Mouse (Mus musculus) skeletal muscle tissue, adult 2 months (tissue): ENCODE results near the gene Zfp979.
"Not testable (repeated sequence)": the region's sequence is repeated elsewhere in the genome, so short reads cannot be mapped to it uniquely, and the experiment has no call there.

Experiments used
- DNase-seq: peaks from one replicate; pipeline ENCODE4 v3.0.0-alpha.2; 2012; ENCODE audit warnings: low read depth, low spot score

Gene Zfp979

DNA sequence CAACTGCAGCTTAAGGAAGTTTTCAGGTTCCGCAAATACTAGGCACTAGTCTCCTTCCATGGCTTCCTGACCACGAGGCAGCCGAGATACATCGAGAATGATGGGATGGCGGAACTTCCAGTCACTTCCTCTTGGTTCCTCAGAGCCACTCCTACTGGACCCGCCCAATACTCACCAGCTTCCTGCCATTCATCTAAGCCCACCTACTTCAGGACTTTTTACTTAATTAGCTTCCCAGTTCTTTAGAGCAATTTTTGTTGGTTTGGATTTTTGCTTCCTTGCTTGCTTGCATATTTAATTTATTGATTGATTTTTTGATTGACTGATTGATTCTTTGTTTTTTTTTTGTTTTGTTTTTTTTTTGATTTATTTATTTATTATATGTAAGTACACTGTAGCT lies at the start of gene Zfp979:
Gene Zfp979 (minus strand): TSS at position 101 of the 400 bp plus-strand sequence.
- not testable (repeated sequence) for DNase-seq

- not testable (repeated sequence) for DNase-seq
Observed at GRCm38 (mm10) chr4:147655245-147655644, 12.9 kb upstream of the Zfp979 start.

DNA sequence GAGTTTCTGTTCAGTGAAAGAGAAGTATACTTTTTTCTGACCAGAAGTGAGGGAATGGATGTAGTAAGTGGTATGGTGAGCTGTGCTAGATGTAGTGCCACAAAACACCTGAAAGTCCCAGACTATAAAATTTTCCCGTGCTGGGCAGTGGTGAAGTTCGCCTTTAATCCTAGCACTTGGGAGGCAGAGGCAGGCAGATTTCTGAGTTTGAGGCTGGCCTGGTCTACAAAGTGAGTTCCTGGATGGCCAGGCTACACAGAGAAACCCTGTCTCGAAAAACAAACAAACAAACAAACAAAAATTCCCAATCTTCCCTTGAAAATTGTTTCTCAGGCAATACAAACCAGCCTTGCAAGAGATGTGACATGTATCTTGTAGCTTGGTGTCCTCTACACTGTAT lies 5.1 kb upstream of the Zfp979 start:
- DNase-seq: not testable (repeated sequence)

DNA sequence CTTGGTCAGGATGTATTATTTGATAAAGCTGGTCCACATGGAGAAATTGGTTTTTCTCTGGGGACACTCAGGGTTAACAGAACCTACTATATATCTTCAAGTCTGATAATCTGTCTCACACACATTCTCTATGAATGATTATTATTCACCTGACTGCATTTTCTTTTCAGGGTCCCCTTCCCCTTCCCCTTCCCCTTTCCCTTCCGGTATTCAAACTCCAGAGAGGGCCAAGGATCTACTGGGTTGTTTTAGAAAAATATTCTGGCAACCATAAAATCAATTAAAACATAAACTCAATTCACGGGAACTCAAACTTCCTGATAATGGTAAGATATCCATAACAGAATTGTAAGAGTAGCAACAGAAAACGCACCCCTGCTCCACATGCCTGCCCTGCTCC lies 381 bp downstream of the Zfp979 start:
- DNase-seq: not testable (repeated sequence)

GRCm38 (mm10) chr4:147633818-147634262 lies 8.5 kb downstream of the Zfp979 start:
- not testable (repeated sequence) for DNase-seq

DNA sequence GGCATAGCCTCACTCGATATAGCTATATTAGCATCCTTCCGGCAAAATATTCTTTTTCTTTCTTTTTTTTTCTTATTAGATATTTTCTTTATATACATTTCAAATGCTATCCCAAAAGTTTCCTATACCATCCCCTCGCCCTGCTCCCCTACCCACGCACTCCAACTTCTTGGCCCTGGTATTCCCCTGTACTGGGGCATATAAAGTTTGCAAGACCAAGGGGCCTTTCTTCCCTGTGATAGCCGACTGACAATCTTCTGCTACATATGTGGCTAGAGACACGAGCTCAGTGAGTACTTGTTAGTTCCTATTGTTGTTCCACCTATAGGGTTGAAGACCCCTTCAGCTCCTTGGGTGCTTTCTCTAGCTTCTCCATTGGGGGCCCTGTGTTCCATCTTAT lies 35.8 kb downstream of the Zfp979 start:
- DNase-seq: not testable (repeated sequence)

GRCm38 (mm10) chr4:147605521-147605920 lies 36.8 kb downstream of the Zfp979 start:
- DNase-seq: no peak

DNA sequence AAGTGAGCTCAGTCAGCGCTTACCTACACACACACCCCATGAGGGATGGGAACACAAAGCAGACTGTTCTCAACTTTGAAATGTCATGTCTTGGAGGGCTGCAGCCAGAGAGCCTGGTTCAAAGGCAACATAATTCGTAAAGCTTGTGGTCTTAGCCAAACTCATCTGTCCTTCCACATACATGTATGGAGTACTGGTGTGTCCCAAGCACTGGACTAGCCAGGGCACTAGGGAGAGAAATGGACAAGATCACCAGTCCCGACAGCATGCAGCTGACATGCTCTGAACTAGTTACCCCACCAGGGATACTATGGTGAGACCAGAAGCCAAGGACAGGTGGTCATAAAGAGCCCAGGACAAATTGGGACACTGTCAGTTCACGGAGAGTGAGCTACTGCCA lies 38.5 kb downstream of the Zfp979 start:
- DNase-seq: no peak

GRCm38 (mm10) chr4:147601881-147602280 lies 40.4 kb downstream of the Zfp979 start:
- DNase-seq: no peak

DNA sequence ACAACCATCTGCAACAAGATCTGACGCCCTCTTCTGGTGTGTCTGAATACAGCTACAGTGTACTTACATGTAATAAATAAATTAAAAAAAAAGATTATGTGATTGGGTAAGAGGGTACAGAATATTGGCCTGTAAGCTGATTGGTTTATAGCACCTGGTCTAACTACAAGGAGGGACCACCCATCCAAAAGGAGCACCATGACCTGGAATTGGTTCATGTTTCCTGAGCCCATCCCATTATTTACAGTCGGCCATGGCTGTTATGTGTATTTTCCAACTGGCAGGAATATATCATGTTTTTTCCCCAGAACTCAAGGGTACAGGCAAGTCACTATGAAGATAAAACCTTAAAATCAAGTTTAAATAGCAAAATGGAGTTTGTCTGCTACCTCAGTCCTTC lies 43.5 kb downstream of the Zfp979 start:
- no peak for DNase-seq

GRCm38 (mm10) chr4:147597685-147598084 lies 44.6 kb downstream of the Zfp979 start:
- no peak for DNase-seq

GRCm38 (mm10) chr4:147594630-147595029 lies 47.7 kb downstream of the Zfp979 start:
- not testable (repeated sequence) for DNase-seq

- DNase-seq: no peak
Observed at GRCm38 (mm10) chr4:147586511-147587473, 55.5 kb downstream of the Zfp979 start.

- not testable (repeated sequence) for DNase-seq
Observed at GRCm38 (mm10) chr4:147579371-147579770, 62.9 kb downstream of the Zfp979 start.

GRCm38 (mm10) chr4:147571156-147571555 lies 71.2 kb downstream of the Zfp979 start:
- DNase-seq: not testable (repeated sequence)

DNA sequence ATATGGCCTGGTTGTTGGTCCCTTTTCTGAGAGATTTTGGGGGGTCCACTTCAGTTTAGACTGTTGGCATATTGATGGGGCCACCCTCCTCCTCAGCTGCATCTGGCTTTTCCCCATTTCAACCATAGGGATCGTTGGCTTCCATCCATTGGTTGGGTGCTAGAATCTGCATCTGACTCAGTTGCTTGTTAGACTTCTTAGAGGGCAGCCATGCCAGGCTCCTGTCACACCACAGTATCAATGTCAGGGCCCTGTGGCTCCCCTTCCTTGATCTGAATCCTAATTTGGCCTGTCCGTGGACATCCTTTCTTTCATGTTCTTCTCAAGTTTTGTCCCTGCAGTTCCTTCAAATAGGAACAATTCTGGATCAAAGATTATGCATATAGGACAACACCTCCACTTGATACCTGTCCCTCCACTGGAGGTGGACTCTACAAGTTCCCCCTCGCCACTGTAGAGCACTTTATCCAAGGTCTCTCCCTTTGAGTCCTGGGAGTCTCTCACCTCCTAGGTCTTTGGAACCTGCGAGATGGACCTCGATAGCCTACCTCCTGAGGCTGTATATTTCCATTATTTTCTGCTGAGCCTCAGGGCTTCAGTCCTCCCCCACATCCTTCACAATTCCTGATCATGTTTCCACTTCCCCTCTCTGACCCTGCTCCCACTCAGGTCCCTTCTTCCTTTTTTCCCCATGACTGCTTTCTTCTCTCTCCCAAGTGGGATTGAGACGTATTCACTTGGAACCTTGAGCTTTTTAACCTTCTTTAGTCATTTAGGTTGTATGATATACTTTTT lies 76.7 kb downstream of the Zfp979 start:
- DNase-seq: no peak
